Mouse (Mus musculus) forebrain, embryonic 12.5 days (tissue): ENCODE measurements around the gene Mov10l1. TPM values are rescaled to one million over a fixed set of nuclear protein-coding genes. Genes with fewer than 3 reads are reported as not detected.

ENCODE experiments used
- ATAC-seq: fragments of 200-750 bp; cut with Nextera tagmentation; 2 replicates; pipeline ENCODE4 v1.8.0; 2017; ENCODE audit warnings: moderate TSS enrichment; ENCODE audit not compliant: low FRiP score
- H3K27ac ChIP-seq: fragments of 300-500 bp; sonication (generic); 2 replicates; pipeline ENCODE4 v1.5.1; 2016; ENCODE audit warnings: mild to moderate bottlenecking
- H3K27me3 ChIP-seq: fragments of 300-500 bp; sonication (generic); 2 replicates; pipeline ENCODE4 v1.6.1; 2016; ENCODE audit warnings: mild to moderate bottlenecking
- H3K36me3 ChIP-seq: fragments of 300-500 bp; sonication (generic); replicated peaks from 2 replicates; pipeline ENCODE4 v1.6.1; 2016; ENCODE audit warnings: mild to moderate bottlenecking
- H3K4me1 ChIP-seq: fragments of 300-500 bp; sonication (generic); 2 replicates; pipeline ENCODE4 v1.6.1; 2016
- H3K4me2 ChIP-seq: fragments of 300-500 bp; sonication (generic); 2 replicates; pipeline ENCODE4 v1.6.1; 2016; ENCODE audit warnings: mild to moderate bottlenecking, moderate library complexity
- H3K4me3 ChIP-seq: fragments of 300-500 bp; sonication (generic); replicated peaks from 2 replicates; pipeline ENCODE4 v1.5.1; 2016; ENCODE audit warnings: mild to moderate bottlenecking
- H3K9ac ChIP-seq: fragments of 300-500 bp; sonication (generic); 2 replicates; pipeline ENCODE4 v1.6.1; 2016; ENCODE audit warnings: mild to moderate bottlenecking
- H3K9me3 ChIP-seq: fragments of 300-500 bp; sonication (generic); 2 replicates; pipeline ENCODE4 v1.6.1; 2016
- WGBS: fragments of 180-500 bp; shearing (Covaris S2); methylation state at CpG from one replicate; pipeline ENCODE4 v1.1.7; 2016; 5-methylcytosine and 5-hydroxymethylcytosine counted together
- polyA plus RNA-seq: library from polyadenylated mRNA; unstranded; fragments of >200 nt; fragmentation: Nextera tagmentation; extraction: Ambion mirVana; gene quantifications from 2 replicates; pipeline ENCODE4 v1.2.1, GENCODE M21; 2016

Mov10l1 gene
- polyA plus RNA-seq, 1 experiment from 2014 or later, result not detected

DNA sequence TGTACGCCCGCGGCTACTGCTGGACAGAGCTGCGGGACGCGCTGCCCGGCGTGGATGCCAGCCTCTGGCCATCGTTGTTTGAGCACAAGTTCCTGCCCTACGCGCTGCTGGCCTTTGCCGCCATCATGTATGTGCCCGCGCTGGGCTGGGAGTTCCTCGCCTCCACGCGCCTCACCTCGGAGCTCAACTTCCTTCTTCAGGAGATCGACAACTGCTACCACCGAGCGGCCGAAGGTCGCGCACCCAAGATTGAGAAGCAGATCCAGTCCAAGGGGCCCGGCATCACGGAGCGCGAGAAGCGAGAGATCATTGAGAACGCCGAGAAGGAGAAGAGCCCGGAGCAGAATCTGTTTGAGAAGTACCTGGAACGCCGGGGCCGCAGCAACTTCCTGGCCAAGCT is 84.9 kb downstream of the Mov10l1 start:
- no peak for ATAC-seq
- H3K4me3 ChIP-seq, result no peak overlapping the region
- WGBS, result 46% methylated on average over 35 of the region's 35 CpGs
- H3K27me3 ChIP-seq, result peaks cover 52% of the 10 kb centered on the region
- no peaks in the 10 kb centered on the region for H3K36me3 ChIP-seq
- 0 out of 2 replicates have a peak, but pooled peaks cover 4% of the 10 kb centered on the region for H3K4me1 ChIP-seq
- no peak overlapping the region for H3K4me2 ChIP-seq
- H3K9ac ChIP-seq, result no peak overlapping the region
- H3K27ac ChIP-seq, result no peak overlapping the region
- H3K9me3 ChIP-seq, result no peaks in the 10 kb centered on the region

DNA sequence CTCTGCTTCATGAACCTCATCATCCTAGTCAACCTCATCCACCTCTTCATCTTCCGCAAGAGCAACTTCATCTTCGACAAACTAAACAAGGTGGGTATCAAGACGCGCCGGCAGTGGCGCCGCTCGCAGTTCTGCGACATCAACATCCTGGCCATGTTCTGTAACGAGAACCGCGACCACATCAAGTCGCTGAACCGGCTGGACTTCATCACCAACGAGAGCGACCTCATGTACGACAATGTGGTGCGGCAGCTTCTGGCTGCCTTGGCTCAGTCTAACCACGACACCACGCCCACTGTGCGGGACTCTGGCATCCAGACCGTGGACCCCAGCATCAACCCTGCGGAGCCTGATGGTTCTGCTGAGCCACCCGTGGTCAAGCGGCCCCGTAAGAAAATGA is 85.5 kb downstream of the Mov10l1 start:
- 37% methylated on average over 26 of the region's 26 CpGs for WGBS
- H3K4me3 ChIP-seq, result no peak overlapping the region

GRCm38 (mm10) chr15:89069336-89069840 is 86.7 kb downstream of the Mov10l1 start:
- 89% methylated on average over 19 of the region's 19 CpGs for WGBS
- Histone ChIP-seq H3K9ac (no peak overlapping the region), H3K36me3 (no peaks in the 10 kb centered on the region), H3K27ac (no peak overlapping the region), H3K4me1 (peaks cover 6% of the 10 kb centered on the region), H3K4me2 (no peak overlapping the region), H3K9me3 (no peaks in the 10 kb centered on the region), H3K27me3 (peaks cover 56% of the 10 kb centered on the region), H3K4me3 (no peak overlapping the region)
- ATAC-seq, result no peak

More for the DNA sequence above, 85.5 kb downstream of the Mov10l1 start:
- H3K27ac ChIP-seq, result no peak overlapping the region
- no peak for ATAC-seq
- no peaks in the 10 kb centered on the region for H3K36me3 ChIP-seq
- no peaks in the 10 kb centered on the region for H3K9me3 ChIP-seq
- peaks cover 53% of the 10 kb centered on the region for H3K27me3 ChIP-seq
- H3K4me2 ChIP-seq, result no peak overlapping the region
- H3K4me1 ChIP-seq, result 0 out of 2 replicates have a peak, but pooled peaks cover 4% of the 10 kb centered on the region
- H3K9ac ChIP-seq, result no peak overlapping the region

DNA sequence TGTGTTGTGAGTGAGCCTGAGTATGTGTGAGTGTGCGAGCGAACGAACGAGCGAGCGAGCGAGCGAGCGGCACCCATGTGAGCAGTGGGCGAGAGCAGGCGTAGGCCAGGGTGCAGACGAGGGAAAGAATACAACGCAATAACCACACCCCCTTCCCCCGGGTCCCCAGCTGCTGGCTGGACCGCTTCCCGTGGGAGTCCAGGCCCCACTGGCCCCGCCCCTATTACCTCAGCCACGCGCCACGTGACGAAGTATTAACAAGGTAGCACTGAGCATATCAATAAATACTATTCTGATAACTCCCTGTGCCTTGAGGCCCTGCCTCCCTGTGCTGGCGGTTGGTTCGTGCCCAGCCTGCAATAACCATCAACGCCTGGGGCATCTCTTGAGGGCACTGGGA is 87.9 kb downstream of the Mov10l1 start:
- WGBS, result 74% methylated on average over 24 of the region's 24 CpGs
- Histone ChIP-seq H3K9me3 (no peaks in the 10 kb centered on the region), H3K4me1 (peaks cover 17% of the 10 kb centered on the region), H3K4me3 (no peak overlapping the region), H3K4me2 (no peak overlapping the region), H3K27me3 (peaks cover 54% of the 10 kb centered on the region), H3K9ac (no peak overlapping the region), H3K36me3 (no peaks in the 10 kb centered on the region), H3K27ac (no peak overlapping the region)
- ATAC-seq, result no peak

DNA sequence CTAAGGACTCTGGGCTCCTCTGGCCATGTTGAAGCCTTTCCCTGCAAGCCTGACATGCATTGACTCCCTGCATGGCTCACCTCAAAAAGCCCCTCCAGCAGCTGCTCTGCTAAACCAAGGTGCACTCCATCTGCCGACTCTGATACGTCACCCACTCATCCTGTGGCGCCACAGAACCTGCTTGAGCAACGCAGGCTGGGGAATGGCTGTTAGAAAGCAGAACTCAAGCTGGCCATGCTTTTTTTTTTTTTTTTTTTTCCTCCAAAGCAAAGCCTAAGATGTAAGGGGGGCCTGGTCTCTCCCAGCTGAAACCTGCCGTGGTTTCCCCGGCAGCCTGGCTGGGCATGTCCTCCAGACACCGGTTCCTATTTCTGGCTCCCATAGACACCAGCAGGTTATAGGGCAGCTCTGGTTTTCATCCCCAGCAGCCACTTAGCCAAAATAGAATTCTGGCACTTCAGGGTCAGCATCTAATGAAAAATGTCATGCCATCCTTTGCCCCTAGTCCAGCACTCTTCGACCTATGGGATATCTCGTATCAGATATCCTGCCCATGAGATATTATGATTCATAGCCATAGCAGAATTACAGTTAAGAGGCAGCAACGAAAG is 91.4 kb downstream of the Mov10l1 start:
- ATAC-seq, result no peak
- no peak overlapping the region for H3K27ac ChIP-seq
- no peak overlapping the region for H3K4me2 ChIP-seq
- no peaks in the 10 kb centered on the region for H3K9me3 ChIP-seq
- H3K27me3 ChIP-seq, result peaks cover 20% of the 10 kb centered on the region
- H3K9ac ChIP-seq, result 0 out of 2 replicates have a peak overlapping the region, but pooled peaks have one; percentile 81
- H3K4me1 ChIP-seq, result peaks cover 38% of the 10 kb centered on the region
- 84% methylated on average over 10 of the region's 10 CpGs for WGBS
- H3K4me3 ChIP-seq, result no peak overlapping the region
- H3K36me3 ChIP-seq, result no peaks in the 10 kb centered on the region

DNA sequence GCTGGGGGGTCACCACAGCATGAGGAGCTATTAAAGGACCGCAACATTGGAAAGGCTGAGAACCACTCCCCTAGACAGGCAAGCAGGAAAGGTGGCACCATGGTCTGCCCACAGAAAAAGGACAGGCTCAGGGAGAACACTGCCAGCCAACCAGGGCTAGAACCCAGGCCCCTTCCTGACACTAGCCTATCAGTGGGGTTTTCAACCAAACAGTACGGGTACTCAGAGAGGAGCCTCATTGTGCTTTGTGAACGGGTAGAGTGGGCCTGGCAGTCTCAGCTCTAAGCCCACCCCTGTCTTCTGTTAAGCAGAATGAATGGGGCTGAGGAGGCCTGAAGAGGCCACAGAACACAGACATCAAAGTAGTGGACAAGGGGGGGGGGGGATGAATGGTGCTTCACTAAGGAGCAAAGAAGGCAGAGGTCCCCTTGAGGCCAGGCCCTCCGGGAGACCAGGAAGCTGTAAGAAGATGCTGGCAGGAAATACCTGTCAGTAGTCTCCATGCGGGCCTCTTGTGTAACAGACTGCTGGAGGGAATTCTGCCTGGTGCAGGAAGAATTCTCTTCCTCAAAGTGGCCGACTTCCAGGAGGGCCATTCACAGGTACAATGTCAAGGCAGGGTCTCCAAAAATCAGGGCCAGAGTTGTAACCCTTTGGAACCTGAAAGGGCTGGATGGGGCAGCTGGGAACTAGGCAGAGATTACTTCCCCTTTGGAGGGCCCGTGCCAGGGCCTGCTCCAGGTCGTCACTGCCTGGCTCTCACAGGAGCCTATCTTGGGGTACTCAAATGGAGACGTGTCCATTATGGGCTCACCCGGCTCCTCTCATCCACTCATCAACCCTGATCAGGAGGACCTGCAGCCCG is 92.1 kb downstream of the Mov10l1 start, which contains the start of gene Trabd:
Gene Trabd, plus strand, starts transcription at position 512 of the 865 bp plus-strand sequence.
- ATAC-seq, result no peak; the same call in 1 of the 2 replicates

DNA sequence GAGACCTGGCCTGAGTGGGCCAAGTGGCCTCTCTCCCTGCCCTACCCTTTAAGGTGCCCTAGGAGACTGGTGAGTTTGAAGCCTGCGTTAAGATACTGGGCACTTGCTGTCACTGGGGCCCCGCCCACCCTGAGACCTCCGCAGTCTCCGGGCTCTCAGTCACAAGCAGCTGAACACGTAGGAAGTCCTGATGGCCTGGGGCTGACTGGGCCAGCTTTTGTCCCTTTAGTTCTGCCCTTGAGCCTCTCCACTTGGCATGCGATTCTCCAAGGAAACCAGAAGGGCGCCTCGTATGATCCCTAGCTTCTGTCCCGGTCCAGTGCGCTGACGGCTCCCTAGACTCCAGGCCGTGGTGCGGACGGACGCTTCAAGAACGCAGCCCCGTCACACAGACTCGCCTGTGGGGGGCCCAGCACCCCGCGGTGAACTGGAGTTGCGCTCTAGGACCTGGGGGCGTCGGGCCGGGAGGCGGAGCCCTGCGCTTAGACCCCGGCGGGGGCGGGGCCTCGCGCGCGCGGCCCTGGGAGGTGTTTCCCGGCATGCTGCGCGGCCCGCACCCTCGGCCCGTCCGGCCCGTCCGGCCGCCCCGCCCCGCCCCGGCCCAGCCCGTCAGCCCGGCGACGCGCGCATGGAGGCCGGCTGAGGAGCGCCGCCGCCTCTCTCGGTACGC is 92.9 kb downstream of the Mov10l1 start:
- peak overlapping the region; percentile 81 for H3K9ac ChIP-seq
- no peaks in the 10 kb centered on the region for H3K9me3 ChIP-seq
- peak; percentile 93 for ATAC-seq
- peaks cover 38% of the 10 kb centered on the region for H3K4me1 ChIP-seq
- H3K4me2 ChIP-seq, result peak overlapping the region; percentile 75
- H3K27ac ChIP-seq, result peak overlapping the region; percentile 84
- peak overlapping the region; percentile 88 for H3K4me3 ChIP-seq
- 0 out of 2 replicates have a peak, but pooled peaks cover 7% of the 10 kb centered on the region for H3K27me3 ChIP-seq
- no peaks in the 10 kb centered on the region for H3K36me3 ChIP-seq
- WGBS, result under 1% methylated on average over 49 of the region's 59 CpGs

More for the DNA sequence above, 92.1 kb downstream of the Mov10l1 start, which contains the start of gene Trabd:
- Histone ChIP-seq H3K4me3 (peak within 1 kb of the TSS; percentile 88), H3K27ac (peak within 1 kb of the TSS; percentile 84), H3K9ac (peak within 1 kb of the TSS; percentile 81), H3K9me3 (no peaks in the 10 kb centered on the region), H3K27me3 (peaks cover 13% of the 10 kb centered on the region), H3K4me1 (peaks cover 38% of the 10 kb centered on the region), H3K4me2 (peak within 1 kb of the TSS; percentile 75), H3K36me3 (no peaks in the 10 kb centered on the region)
- 19% methylated on average over 11 of the region's 11 CpGs for WGBS

DNA sequence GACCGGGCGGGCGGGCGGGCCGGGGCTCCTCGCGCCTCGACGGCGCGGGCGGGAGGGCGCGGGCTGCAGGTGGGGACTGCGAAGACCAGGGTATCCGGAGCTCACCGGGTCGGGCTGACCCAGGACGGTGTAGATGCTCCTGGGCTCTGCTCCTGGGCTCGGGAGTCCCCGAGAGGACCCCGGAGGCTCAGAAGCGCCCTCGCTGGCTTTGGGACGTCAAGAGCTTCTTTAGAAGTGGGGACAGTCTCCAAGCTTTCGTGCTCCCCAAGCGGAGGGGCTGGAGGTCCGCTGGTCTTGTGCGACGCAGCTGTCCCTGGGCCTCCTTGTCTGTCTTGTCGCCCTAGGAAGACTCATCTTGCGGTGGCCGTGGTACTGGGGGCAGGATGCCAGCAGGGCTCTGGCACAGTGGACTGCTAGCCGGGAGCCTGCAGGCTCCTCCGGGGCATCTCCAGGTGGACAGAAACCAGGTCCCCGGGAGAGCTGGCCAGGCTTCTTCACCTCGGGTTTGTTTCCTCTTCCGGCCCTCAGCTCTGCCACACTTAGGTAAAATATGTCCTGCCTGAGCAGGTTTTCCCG is 93.5 kb downstream of the Mov10l1 start:
- ATAC-seq, result peak; percentile 50
- 0 out of 2 replicates have a peak, but pooled peaks cover 4% of the 10 kb centered on the region for H3K27me3 ChIP-seq
- peak overlapping the region; percentile 75 for H3K4me2 ChIP-seq
- H3K4me3 ChIP-seq, result peak overlapping the region; percentile 88
- peaks cover 38% of the 10 kb centered on the region for H3K4me1 ChIP-seq
- H3K9ac ChIP-seq, result peak overlapping the region; percentile 81
- WGBS, result 1% methylated on average over 37 of the region's 39 CpGs
- H3K27ac ChIP-seq, result peak overlapping the region; percentile 84
- H3K9me3 ChIP-seq, result no peaks in the 10 kb centered on the region
- H3K36me3 ChIP-seq, result peaks cover 2% of the 10 kb centered on the region

GRCm38 (mm10) chr15:89078208-89078836 is 95.6 kb downstream of the Mov10l1 start:
- Histone ChIP-seq H3K4me3 (no peak overlapping the region), H3K27me3 (0 out of 2 replicates have a peak, but pooled peaks cover 2% of the 10 kb centered on the region), H3K36me3 (peaks cover 23% of the 10 kb centered on the region), H3K9ac (no peak overlapping the region; the same call in 1 of the 2 replicates), H3K4me2 (no peak overlapping the region), H3K9me3 (no peaks in the 10 kb centered on the region), H3K27ac (no peak overlapping the region), H3K4me1 (peaks cover 38% of the 10 kb centered on the region)
- ATAC-seq, result no peak
- 71% methylated on average over 9 of the region's 9 CpGs for WGBS

- H3K9me3 ChIP-seq, result no peaks in the 10 kb centered on the region
- no peak overlapping the region for H3K4me3 ChIP-seq
- WGBS, result 100% methylated on average over 1 of the region's 1 CpGs
- H3K4me1 ChIP-seq, result peaks cover 8% of the 10 kb centered on the region
- H3K27me3 ChIP-seq, result no peaks in the 10 kb centered on the region
- no peak overlapping the region for H3K9ac ChIP-seq
- H3K27ac ChIP-seq, result no peak overlapping the region
- no peak for ATAC-seq
- peaks cover 60% of the 10 kb centered on the region for H3K36me3 ChIP-seq
- H3K4me2 ChIP-seq, result no peak overlapping the region
Observed at GRCm38 (mm10) chr15:89083906-89084305, 101.2 kb downstream of the Mov10l1 start.

DNA sequence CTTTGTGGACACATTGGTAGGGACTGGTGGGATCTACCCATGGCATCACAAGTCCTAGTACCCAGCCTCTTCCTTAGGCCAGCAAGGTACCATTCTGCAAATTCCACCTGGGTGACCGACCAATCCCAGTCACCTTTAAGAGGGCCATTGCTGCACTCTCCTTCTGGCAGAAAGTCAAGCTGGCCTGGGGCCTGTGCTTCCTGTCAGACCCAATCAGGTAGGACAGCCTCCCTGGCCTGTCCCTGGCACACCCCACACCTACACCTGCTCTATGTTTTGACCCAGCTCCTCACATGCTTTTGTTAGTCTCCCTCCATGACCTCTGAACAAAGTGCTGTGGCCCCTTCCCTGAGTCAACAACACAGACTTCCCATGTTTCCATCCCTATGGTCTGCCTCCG is 102.1 kb downstream of the Mov10l1 start:
- 90% methylated on average over 2 of the region's 2 CpGs for WGBS
- H3K9ac ChIP-seq, result no peak overlapping the region
- H3K27me3 ChIP-seq, result no peaks in the 10 kb centered on the region
- no peak overlapping the region for H3K4me3 ChIP-seq
- H3K4me1 ChIP-seq, result peaks cover 12% of the 10 kb centered on the region
- peaks cover 60% of the 10 kb centered on the region for H3K36me3 ChIP-seq
- ATAC-seq, result no peak
- H3K27ac ChIP-seq, result no peak overlapping the region
- H3K4me2 ChIP-seq, result no peak overlapping the region
- no peaks in the 10 kb centered on the region for H3K9me3 ChIP-seq
